Mouse (Mus musculus): Measurements from ENCODE around the gene Slc27a1. TPM values are rescaled to one million over a fixed set of nuclear protein-coding genes. Genes with fewer than 3 reads are reported as not detected.
A peak's percentile ranks its signal among the peaks of the same experiment; 100 is the strongest.

Gene Slc27a1
- polyA plus RNA-seq, 1 experiment from 2014 or later, result 38.4 TPM

DNA sequence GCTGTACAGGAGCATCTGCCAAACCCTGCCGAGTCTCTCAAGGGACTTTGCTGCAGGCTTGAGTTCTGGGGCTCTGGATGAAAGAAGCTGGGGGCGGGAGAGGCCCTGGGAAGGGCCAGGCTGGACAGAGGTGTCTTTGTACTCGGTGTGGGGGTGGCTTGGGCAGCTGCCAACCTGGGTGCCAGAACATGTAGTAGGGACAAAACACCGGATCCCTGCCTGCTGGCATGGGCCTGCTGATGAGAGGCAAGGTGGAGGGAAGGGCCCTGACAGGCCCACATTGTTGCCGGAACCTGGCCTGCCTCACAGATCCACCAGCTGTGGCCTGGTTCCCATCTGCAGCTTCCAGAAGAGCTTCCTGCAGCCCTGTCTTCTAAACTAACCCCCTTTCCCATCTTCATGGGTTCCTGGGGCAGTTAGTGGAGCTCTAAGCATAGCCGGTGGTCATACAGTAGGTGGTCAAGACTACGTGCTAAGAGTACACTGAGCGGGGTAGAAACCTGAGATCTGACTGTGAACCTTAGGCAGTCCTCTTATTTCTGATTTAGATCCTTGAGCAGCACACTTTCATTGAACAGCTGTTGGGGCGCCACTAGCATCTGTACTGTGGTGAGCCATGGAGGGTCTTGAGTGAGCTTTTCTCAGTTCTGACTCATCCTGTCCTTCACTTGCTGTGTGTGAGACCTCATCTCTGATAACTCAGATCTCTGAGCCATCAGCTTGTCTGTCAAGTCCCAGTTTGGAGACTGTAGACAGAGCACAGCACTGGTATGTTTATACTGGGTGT, 4.4 kb downstream of the Slc27a1 start:
- Histone ChIP-seq H3K9me3 (no peaks in the 10 kb centered on the region), H3K4me2 (replicated peaks) (no peak overlapping the region), H3K27me3 (peaks cover 20% of the 10 kb centered on the region), H3K4me1 (peaks cover 34% of the 10 kb centered on the region), H3K36me3 (no peaks in the 10 kb centered on the region), H3K27ac (replicated peaks) (no peak overlapping the region), H3K9ac (replicated peaks) (no peak overlapping the region), H3K4me3 (no peak overlapping the region)
- 84% methylated on average over 9 of the region's 9 CpGs for WGBS
- ATAC-seq (ENCODE audit: low FRiP score, low read depth), result no peak

DNA sequence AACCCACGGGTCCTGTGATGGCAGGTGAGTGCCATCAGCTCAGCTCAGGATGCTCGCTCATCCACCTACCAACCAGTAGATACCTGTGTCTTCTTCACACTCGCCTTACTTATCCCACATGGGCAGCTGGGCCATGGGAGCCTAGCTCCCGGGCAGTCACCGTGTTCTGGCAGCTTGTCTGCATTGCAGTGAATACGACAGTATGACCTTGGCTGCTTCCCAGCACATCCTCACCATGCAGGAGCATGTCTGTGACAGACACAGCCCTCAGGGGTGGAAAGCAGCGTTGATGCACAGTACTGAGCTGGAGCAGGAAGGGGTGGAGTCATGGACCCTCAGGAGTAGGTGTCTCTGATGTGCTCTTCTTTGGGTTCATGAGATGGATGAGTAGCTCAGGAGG, 5.7 kb downstream of the Slc27a1 start:
- no peaks in the 10 kb centered on the region for H3K36me3 ChIP-seq
- no peak overlapping the region for H3K9ac ChIP-seq (replicated peaks)
- no peak overlapping the region for H3K27ac ChIP-seq (replicated peaks)
- WGBS, result 81% methylated on average over 7 of the region's 7 CpGs
- no peak overlapping the region for H3K4me3 ChIP-seq
- H3K4me2 ChIP-seq (replicated peaks), result no peak overlapping the region
- ATAC-seq (ENCODE audit: low FRiP score, low read depth), result no peak
- H3K4me1 ChIP-seq, result peaks cover 25% of the 10 kb centered on the region
- no peaks in the 10 kb centered on the region for H3K9me3 ChIP-seq
- H3K27me3 ChIP-seq, result peaks cover 8% of the 10 kb centered on the region; the same call in 1 of the 2 replicates

DNA sequence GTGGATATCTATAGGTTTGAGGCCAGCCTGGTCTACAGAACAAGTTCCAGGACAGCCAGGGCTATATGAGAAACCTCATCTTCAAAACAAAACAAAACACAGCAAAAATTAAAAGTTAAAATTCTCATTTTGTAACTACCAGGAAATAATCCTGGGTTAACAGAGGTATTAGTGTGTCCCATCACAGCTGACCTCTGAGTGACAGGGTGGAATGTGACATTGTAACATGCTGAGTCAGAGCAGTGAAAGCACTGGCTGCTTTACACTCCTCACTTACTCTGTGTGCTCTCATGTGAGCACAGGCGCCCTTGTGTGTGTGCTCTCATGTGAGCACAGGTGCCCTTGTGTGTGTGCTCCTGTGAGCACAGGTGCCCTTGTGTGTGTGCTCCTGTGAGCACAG, 6.3 kb downstream of the Slc27a1 start:
- H3K9ac ChIP-seq (replicated peaks), result no peak overlapping the region
- ATAC-seq (ENCODE audit: low FRiP score, low read depth), result no peak
- H3K27ac ChIP-seq (replicated peaks), result no peak overlapping the region
- H3K4me2 ChIP-seq (replicated peaks), result no peak overlapping the region
- WGBS, result 68% methylated on average over 1 of the region's 1 CpGs
- no peaks in the 10 kb centered on the region for H3K9me3 ChIP-seq
- H3K27me3 ChIP-seq, result 0 out of 2 replicates have a peak, but pooled peaks cover 4% of the 10 kb centered on the region
- peaks cover 24% of the 10 kb centered on the region for H3K4me1 ChIP-seq
- H3K36me3 ChIP-seq, result no peaks in the 10 kb centered on the region
- no peak overlapping the region for H3K4me3 ChIP-seq

- Histone ChIP-seq H3K27me3 (0 out of 2 replicates have a peak, but pooled peaks cover 2% of the 10 kb centered on the region), H3K36me3 (peaks cover 10% of the 10 kb centered on the region), H3K9me3 (no peaks in the 10 kb centered on the region), H3K4me1 (peaks cover 9% of the 10 kb centered on the region), H3K4me2 (replicated peaks) (no peak overlapping the region), H3K27ac (replicated peaks) (no peak overlapping the region), H3K4me3 (no peak overlapping the region), H3K9ac (replicated peaks) (no peak overlapping the region)
- ATAC-seq (ENCODE audit: low FRiP score, low read depth), result no peak
- WGBS, result 75% methylated on average over 4 of the region's 4 CpGs
These were observed 9.2 kb downstream of the Slc27a1 start for GRCm38 (mm10) chr8:71577856-71578387.

DNA sequence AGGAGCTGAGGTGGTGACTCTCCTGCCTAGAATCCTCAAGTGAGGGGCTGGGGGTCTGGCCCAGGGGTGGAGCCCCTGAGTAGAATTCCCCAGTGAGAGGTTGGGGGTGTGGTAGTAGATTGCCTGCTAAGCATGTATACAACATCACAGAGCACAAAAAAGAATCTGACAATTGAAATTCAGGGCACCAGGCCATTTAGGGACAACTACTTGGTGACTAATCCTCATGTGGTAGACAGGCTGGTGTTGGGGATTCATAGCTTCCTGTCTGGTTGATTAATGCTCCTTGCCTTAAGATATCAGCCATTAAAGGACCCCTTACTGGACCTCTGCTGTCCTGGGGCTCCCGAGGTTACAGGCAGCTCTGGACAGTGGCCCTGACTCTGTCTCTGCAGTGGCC, 10.3 kb downstream of the Slc27a1 start:
- H3K27me3 ChIP-seq, result no peaks in the 10 kb centered on the region
- H3K4me3 ChIP-seq, result no peak overlapping the region
- H3K27ac ChIP-seq (replicated peaks), result no peak overlapping the region
- H3K4me1 ChIP-seq, result 0 out of 2 replicates have a peak, but pooled peaks cover 6% of the 10 kb centered on the region
- ATAC-seq (ENCODE audit: low FRiP score, low read depth), result no peak
- H3K36me3 ChIP-seq, result peaks cover 12% of the 10 kb centered on the region
- H3K4me2 ChIP-seq (replicated peaks), result no peak overlapping the region
- 57% methylated on average over 1 of the region's 1 CpGs for WGBS
- no peak overlapping the region for H3K9ac ChIP-seq (replicated peaks)
- no peaks in the 10 kb centered on the region for H3K9me3 ChIP-seq

GRCm38 (mm10) chr8:71579476-71579875, 10.8 kb downstream of the Slc27a1 start:
- H3K27me3 ChIP-seq, result no peaks in the 10 kb centered on the region
- no peak overlapping the region for H3K27ac ChIP-seq (replicated peaks)
- peaks cover 17% of the 10 kb centered on the region for H3K36me3 ChIP-seq
- 86% methylated on average over 14 of the region's 14 CpGs for WGBS
- H3K4me2 ChIP-seq (replicated peaks), result no peak overlapping the region
- ATAC-seq (ENCODE audit: low FRiP score, low read depth), result no peak
- H3K9me3 ChIP-seq, result no peaks in the 10 kb centered on the region
- H3K9ac ChIP-seq (replicated peaks), result no peak overlapping the region
- 0 out of 2 replicates have a peak, but pooled peaks cover 6% of the 10 kb centered on the region for H3K4me1 ChIP-seq
- H3K4me3 ChIP-seq, result no peak overlapping the region

DNA sequence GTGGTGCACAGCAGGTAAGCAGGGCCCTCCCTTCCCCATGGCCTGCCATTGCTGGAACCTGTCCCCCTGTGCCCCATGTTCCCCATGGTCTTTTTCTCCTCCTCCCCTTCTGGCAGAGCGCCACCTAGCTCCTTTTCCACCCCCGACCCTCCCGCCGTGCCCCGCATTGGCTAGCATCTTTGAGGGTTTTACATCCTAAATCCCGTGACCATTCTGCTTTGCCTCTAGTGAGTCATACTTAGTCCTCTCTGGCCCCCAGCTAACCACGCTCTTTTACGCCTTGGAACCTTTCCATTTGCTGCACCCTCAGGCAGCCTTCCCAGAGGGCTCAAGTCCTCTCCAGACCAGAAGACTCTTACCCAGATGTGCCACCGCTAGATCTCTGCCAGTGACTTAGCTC, 11.5 kb downstream of the Slc27a1 start:
- Histone ChIP-seq H3K9ac (replicated peaks) (no peak overlapping the region), H3K4me1 (0 out of 2 replicates have a peak, but pooled peaks cover 6% of the 10 kb centered on the region), H3K27ac (replicated peaks) (no peak overlapping the region), H3K27me3 (no peaks in the 10 kb centered on the region), H3K9me3 (no peaks in the 10 kb centered on the region), H3K4me3 (no peak overlapping the region), H3K4me2 (replicated peaks) (no peak overlapping the region), H3K36me3 (peaks cover 24% of the 10 kb centered on the region)
- WGBS, result 29% methylated on average over 9 of the region's 9 CpGs
- ATAC-seq (ENCODE audit: low FRiP score, low read depth), result no peak

- ATAC-seq (ENCODE audit: low FRiP score, low read depth), result no peak
These were observed 18.2 kb downstream of the Slc27a1 start for GRCm38 (mm10) chr8:71586891-71587290.

DNA sequence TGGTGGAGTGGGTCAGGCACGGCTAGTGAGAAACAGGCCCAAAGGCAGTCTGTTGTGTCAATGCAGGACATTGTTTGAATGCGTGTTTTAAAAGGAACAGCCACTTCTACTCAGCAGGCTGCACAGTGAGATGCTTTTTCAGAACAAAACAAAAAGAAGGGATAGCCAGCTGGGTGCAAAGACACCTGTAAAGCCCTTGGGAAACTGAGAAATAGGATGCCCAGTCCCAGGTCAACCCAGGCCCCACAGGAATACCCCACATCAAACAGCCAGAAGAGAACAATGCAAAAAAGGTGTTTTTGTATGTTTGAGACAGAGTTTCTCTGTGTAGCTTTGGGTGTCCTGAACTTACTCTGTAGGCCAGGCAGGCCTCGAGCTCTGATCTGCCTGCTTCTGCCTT, 20.1 kb downstream of the Slc27a1 start:
- no peak overlapping the region for H3K4me3 ChIP-seq
- no peak overlapping the region for H3K4me2 ChIP-seq (replicated peaks)
- H3K9ac ChIP-seq (replicated peaks), result no peak overlapping the region
- WGBS, result 71% methylated on average over 3 of the region's 3 CpGs
- H3K4me1 ChIP-seq, result peaks cover 20% of the 10 kb centered on the region
- H3K36me3 ChIP-seq, result peaks cover 24% of the 10 kb centered on the region
- no peak overlapping the region for H3K27ac ChIP-seq (replicated peaks)
- peaks cover 10% of the 10 kb centered on the region for H3K27me3 ChIP-seq
- H3K9me3 ChIP-seq, result no peaks in the 10 kb centered on the region
- ATAC-seq (ENCODE audit: low FRiP score, low read depth), result no peak

More at GRCm38 (mm10) chr8:71586891-71587290, 18.2 kb downstream of the Slc27a1 start:
- Histone ChIP-seq H3K9ac (replicated peaks) (no peak overlapping the region), H3K9me3 (no peaks in the 10 kb centered on the region), H3K27ac (replicated peaks) (no peak overlapping the region), H3K4me1 (peaks cover 7% of the 10 kb centered on the region; the same call in 1 of the 2 replicates), H3K4me3 (no peak overlapping the region), H3K27me3 (peaks cover 10% of the 10 kb centered on the region), H3K4me2 (replicated peaks) (no peak overlapping the region), H3K36me3 (peaks cover 24% of the 10 kb centered on the region)
- WGBS, result 72% methylated on average over 2 of the region's 2 CpGs

DNA sequence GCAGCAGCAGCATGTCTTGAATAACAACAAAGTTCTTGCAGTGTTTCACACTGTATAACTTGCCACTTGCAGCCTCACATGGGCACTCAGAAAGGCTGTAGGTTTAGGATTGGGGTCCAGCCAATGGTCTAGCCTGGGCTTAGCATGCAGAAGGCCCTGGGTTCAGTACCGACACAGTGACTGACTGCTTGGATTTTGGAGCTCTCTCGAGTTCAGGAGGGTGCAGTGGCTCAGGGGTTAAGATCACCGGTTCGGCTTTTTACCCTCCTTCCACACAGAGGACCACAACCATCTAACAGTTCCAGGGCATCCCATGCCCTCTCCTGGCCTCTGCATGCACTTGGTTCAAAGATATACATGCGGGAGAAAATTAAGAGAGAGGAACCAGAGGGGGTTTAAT, 22.3 kb downstream of the Slc27a1 start:
- peaks cover 26% of the 10 kb centered on the region for H3K4me1 ChIP-seq

GRCm38 (mm10) chr8:71591471-71592373, 23.0 kb downstream of the Slc27a1 start, which contains the start of gene Pgls:
Gene Pgls (plus strand): TSS chr8:71592176.
- Histone ChIP-seq H3K4me2 (replicated peaks) (peak within 1 kb of the TSS; percentile 89), H3K27ac (replicated peaks) (peak within 1 kb of the TSS; percentile 99), H3K9me3 (no peaks in the 10 kb centered on the region), H3K4me1 (peaks cover 27% of the 10 kb centered on the region), H3K36me3 (no peaks in the 10 kb centered on the region), H3K27me3 (peaks cover 10% of the 10 kb centered on the region), H3K9ac (replicated peaks) (peak within 1 kb of the TSS; percentile 94), H3K4me3 (peak within 1 kb of the TSS; percentile 88)
- WGBS, result under 1% methylated on average over 67 of the region's 71 CpGs
- ATAC-seq (ENCODE audit: low FRiP score, low read depth), result peak; percentile 89

More for the DNA sequence above, 22.3 kb downstream of the Slc27a1 start:
- Histone ChIP-seq H3K27ac (replicated peaks) (peak overlapping the region; percentile 99; the same call in 1 of the 2 replicates), H3K9ac (replicated peaks) (peak overlapping the region; percentile 94), H3K4me3 (peak overlapping the region; percentile 88), H3K27me3 (peaks cover 10% of the 10 kb centered on the region), H3K36me3 (peaks cover 2% of the 10 kb centered on the region; the same call in 1 of the 2 replicates), H3K9me3 (no peaks in the 10 kb centered on the region), H3K4me2 (replicated peaks) (peak overlapping the region; percentile 89)
- WGBS, result 27% methylated on average over 5 of the region's 5 CpGs
- no peak for ATAC-seq (ENCODE audit: low FRiP score, low read depth)

Measured in midbrain, embryonic 12.5 days (tissue).